Mouse (Mus musculus) lung, postnatal 0 days (tissue): Measurements from ENCODE around the gene Cass4. TPM values are rescaled to one million over a fixed set of nuclear protein-coding genes. Genes with fewer than 3 reads are reported as not detected.

Experiments used
- ATAC-seq: fragments of 200-750 bp; cut with Nextera tagmentation; 2 replicates; pipeline ENCODE4 v1.8.0; 2017; ENCODE audit warnings: moderate library complexity
- DNase-seq: peaks from one replicate; pipeline ENCODE4 v3.0.0-alpha.2; 2016; ENCODE audit warnings: low spot score
- H3K27ac ChIP-seq: fragments of 300-500 bp; sonication (generic); 2 replicates; pipeline ENCODE4 v1.5.1; 2014; ENCODE audit warnings: antibody characterized with exemption, mild to moderate bottlenecking, low read length, mixed read lengths
- H3K27me3 ChIP-seq: fragments of 300-500 bp; sonication (generic); replicated peaks from 2 replicates; pipeline ENCODE4 v1.6.1; 2014; ENCODE audit warnings: low read length, mixed read lengths; ENCODE audit not compliant: insufficient read depth
- H3K36me3 ChIP-seq: fragments of 300-500 bp; sonication (generic); 2 replicates; pipeline ENCODE4 v1.6.1; 2014; ENCODE audit warnings: low read length, mixed read lengths; ENCODE audit not compliant: insufficient read depth
- H3K4me1 ChIP-seq: fragments of 300-500 bp; sonication (generic); 2 replicates; pipeline ENCODE4 v1.6.1; 2014; ENCODE audit warnings: antibody characterized with exemption, low read depth, low read length, mixed read lengths; ENCODE audit not compliant: insufficient read depth
- H3K4me2 ChIP-seq: fragments of 300-500 bp; sonication (generic); replicated peaks from 2 replicates; pipeline ENCODE4 v1.6.1; 2014; ENCODE audit warnings: low read depth, mild to moderate bottlenecking, low read length, moderate library complexity, mixed read lengths
- H3K4me3 ChIP-seq: fragments of 300-500 bp; sonication (generic); 2 replicates; pipeline ENCODE4 v1.5.1; 2014; ENCODE audit warnings: low read depth, low read length
- H3K9ac ChIP-seq: fragments of 300-500 bp; sonication (generic); replicated peaks from 2 replicates; pipeline ENCODE4 v1.6.1; 2014; ENCODE audit warnings: low read depth, mild to moderate bottlenecking
- H3K9me3 ChIP-seq: fragments of 300-500 bp; sonication (generic); 2 replicates; pipeline ENCODE4 v1.6.1; 2016; ENCODE audit warnings: low read length, mixed read lengths
- CTCF ChIP-seq: IDR thresholded peaks from 2 replicates; pipeline ENCODE4 v1.5.1; 2016; ENCODE audit warnings: antibody characterized with exemption, mild to moderate bottlenecking
- EP300 ChIP-seq: IDR thresholded peaks from 2 replicates; pipeline ENCODE4 v1.6.1; 2016; ENCODE audit warnings: antibody characterized with exemption, mild to moderate bottlenecking, control low read depth
- WGBS: fragments of 180-500 bp; shearing (Covaris S2); extraction: QIAGEN DNeasy Blood & Tissue Kit; methylation state at CpG from one replicate; pipeline ENCODE4 v1.1.7; 2014; 5-methylcytosine and 5-hydroxymethylcytosine counted together
- polyA plus RNA-seq: library from polyadenylated mRNA; unstranded; fragments of >200 nt; fragmentation: Nextera tagmentation; extraction: Ambion mirVana; gene quantifications from 2 replicates; pipeline ENCODE4 v1.2.1, GENCODE M21; 2015

Gene Cass4
- polyA plus RNA-seq, 1 experiment from 2014 or later, result 9.3 TPM

GRCm38 (mm10) chr2:172448329-172448728 lies 54.7 kb downstream of the Cass4 start:
- Histone ChIP-seq H3K27me3 (no peaks in the 10 kb centered on the region), H3K27ac (no peak overlapping the region), H3K9ac (no peak overlapping the region), H3K4me1 (no peaks in the 10 kb centered on the region), H3K36me3 (peaks cover 62% of the 10 kb centered on the region; the same call in 1 of the 2 replicates), H3K4me3 (no peak overlapping the region), H3K4me2 (no peak overlapping the region), H3K9me3 (no peaks in the 10 kb centered on the region)
- ATAC-seq, result no peak
- TF ChIP-seq EP300, result no peak
- TF ChIP-seq CTCF, result no peak
- 85% methylated on average over 4 of the region's 4 CpGs for WGBS
- no peak for DNase-seq

DNA sequence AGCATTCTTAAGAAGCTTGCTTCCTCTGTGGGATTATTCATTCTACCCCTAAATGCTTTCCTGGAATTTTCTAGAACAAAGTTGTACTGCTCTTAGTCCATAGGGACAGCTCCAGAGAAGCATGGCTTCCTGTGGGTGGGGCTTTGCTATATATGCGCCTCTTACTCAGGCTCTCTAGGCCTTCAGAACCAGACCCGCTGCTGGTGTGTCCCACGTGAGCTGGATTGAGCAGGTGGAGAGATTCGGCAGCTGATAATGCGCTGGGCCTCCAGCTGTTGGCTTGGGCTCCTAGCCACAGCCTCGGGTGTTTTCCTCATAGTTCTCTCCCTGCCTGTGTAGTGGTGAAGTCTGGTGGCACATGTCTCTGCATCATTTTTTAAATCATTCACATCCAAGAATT lies 57.0 kb downstream of the Cass4 start:
- H3K4me1 ChIP-seq, result no peaks in the 10 kb centered on the region
- no peak overlapping the region for H3K27ac ChIP-seq
- H3K36me3 ChIP-seq, result peaks cover 62% of the 10 kb centered on the region
- TF ChIP-seq EP300 (no peak), CTCF (no peak)
- H3K9me3 ChIP-seq, result no peaks in the 10 kb centered on the region
- H3K4me2 ChIP-seq, result no peak overlapping the region
- no peak for DNase-seq
- ATAC-seq, result no peak
- H3K4me3 ChIP-seq, result no peak overlapping the region
- WGBS, result 72% methylated on average over 6 of the region's 6 CpGs
- H3K27me3 ChIP-seq, result no peaks in the 10 kb centered on the region
- H3K9ac ChIP-seq, result no peak overlapping the region

- H3K9ac ChIP-seq, result no peak overlapping the region
- H3K4me2 ChIP-seq, result no peak overlapping the region
- TF ChIP-seq CTCF (no peak), EP300 (no peak)
- no peaks in the 10 kb centered on the region for H3K9me3 ChIP-seq
- H3K4me1 ChIP-seq, result no peaks in the 10 kb centered on the region
- H3K36me3 ChIP-seq, result peaks cover 49% of the 10 kb centered on the region
- H3K27ac ChIP-seq, result no peak overlapping the region
- DNase-seq, result no peak
- H3K27me3 ChIP-seq, result no peaks in the 10 kb centered on the region
- 91% methylated on average over 4 of the region's 4 CpGs for WGBS
- H3K4me3 ChIP-seq, result no peak overlapping the region
- no peak for ATAC-seq
Observed at GRCm38 (mm10) chr2:172452031-172452430, 58.4 kb downstream of the Cass4 start.

GRCm38 (mm10) chr2:172452458-172452857 lies 58.9 kb downstream of the Cass4 start:
- no peak for TF ChIP-seq EP300
- no peak for TF ChIP-seq CTCF
- H3K27me3 ChIP-seq, result no peaks in the 10 kb centered on the region

GRCm38 (mm10) chr2:172458496-172458895 lies 64.9 kb downstream of the Cass4 start, which contains the start of gene Gcnt7:
Gcnt7 (minus strand) TSS chr2:172458596.
- no peak for DNase-seq
- no peak within 1 kb of the TSS for H3K9ac ChIP-seq
- H3K4me1 ChIP-seq, result no peaks in the 10 kb centered on the region
- ATAC-seq, result no peak
- H3K9me3 ChIP-seq, result no peaks in the 10 kb centered on the region
- no peak within 1 kb of the TSS for H3K4me2 ChIP-seq
- H3K27ac ChIP-seq, result no peak within 1 kb of the TSS
- H3K36me3 ChIP-seq, result peaks cover 1% of the 10 kb centered on the region; the same call in 1 of the 2 replicates
- H3K4me3 ChIP-seq, result no peak within 1 kb of the TSS
- no peaks in the 10 kb centered on the region for H3K27me3 ChIP-seq
- WGBS, result 88% methylated on average over 11 of the region's 11 CpGs
- no peak for TF ChIP-seq EP300
- TF ChIP-seq CTCF, result no peak

More at GRCm38 (mm10) chr2:172452458-172452857, 58.9 kb downstream of the Cass4 start:
- Histone ChIP-seq H3K4me1 (no peaks in the 10 kb centered on the region), H3K4me3 (no peak overlapping the region), H3K36me3 (peaks cover 44% of the 10 kb centered on the region), H3K9ac (no peak overlapping the region), H3K4me2 (no peak overlapping the region), H3K9me3 (no peaks in the 10 kb centered on the region), H3K27ac (no peak overlapping the region)
- ATAC-seq, result no peak
- no peak for DNase-seq
- 94% methylated on average over 10 of the region's 10 CpGs for WGBS

DNA sequence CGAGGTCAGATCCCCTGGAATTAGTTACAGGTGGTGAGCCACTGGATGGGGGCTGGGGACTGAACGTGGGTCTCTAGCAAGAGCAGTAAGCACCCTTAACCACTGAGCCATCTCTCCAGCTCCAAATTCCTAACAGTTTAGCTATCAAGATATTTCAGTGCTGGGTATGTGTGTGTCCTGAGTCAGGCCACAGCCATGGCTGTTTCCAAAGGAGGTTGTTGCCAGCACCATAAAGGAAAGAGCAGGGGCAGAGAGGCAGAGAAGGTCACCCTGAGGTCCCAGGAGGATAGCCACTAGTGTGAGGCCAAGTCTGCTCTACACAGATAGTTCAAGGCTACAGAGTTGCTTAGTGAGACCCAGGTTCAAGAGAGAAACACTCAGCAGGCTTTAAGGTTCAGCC lies 67.1 kb downstream of the Cass4 start:
- Histone ChIP-seq H3K4me3 (no peak overlapping the region), H3K36me3 (peaks cover 7% of the 10 kb centered on the region), H3K27me3 (no peaks in the 10 kb centered on the region), H3K9ac (no peak overlapping the region), H3K9me3 (no peaks in the 10 kb centered on the region), H3K27ac (no peak overlapping the region), H3K4me2 (no peak overlapping the region), H3K4me1 (no peaks in the 10 kb centered on the region)
- no peak for ATAC-seq
- no peak for DNase-seq
- WGBS, result 69% methylated on average over 2 of the region's 2 CpGs
- TF ChIP-seq CTCF, result no peak

- TF ChIP-seq EP300 (no peak), CTCF (no peak)
- H3K4me1 ChIP-seq, result no peaks in the 10 kb centered on the region
- no peak overlapping the region for H3K9ac ChIP-seq
- H3K36me3 ChIP-seq, result peaks cover 18% of the 10 kb centered on the region
- H3K27me3 ChIP-seq, result no peaks in the 10 kb centered on the region
- no peak for ATAC-seq
- H3K9me3 ChIP-seq, result no peaks in the 10 kb centered on the region
- H3K4me3 ChIP-seq, result no peak overlapping the region
- DNase-seq, result no peak
- H3K27ac ChIP-seq, result no peak overlapping the region
- 91% methylated on average over 4 of the region's 4 CpGs for WGBS
- no peak overlapping the region for H3K4me2 ChIP-seq
Observed at GRCm38 (mm10) chr2:172462813-172463212, 69.2 kb downstream of the Cass4 start.
